Mouse (Mus musculus): ENCODE data around the gene Kif24. TPM values are rescaled to one million over a fixed set of nuclear protein-coding genes. Genes with fewer than 3 reads are reported as not detected.
"Not testable (repeated sequence)": the region's sequence is repeated elsewhere in the genome, so short reads cannot be mapped to it uniquely, and the experiment has no call there.

Kif24 gene
- polyA plus RNA-seq, 2 experiments from 2014 or later, result 2.2 to 2.5 TPM

DNA sequence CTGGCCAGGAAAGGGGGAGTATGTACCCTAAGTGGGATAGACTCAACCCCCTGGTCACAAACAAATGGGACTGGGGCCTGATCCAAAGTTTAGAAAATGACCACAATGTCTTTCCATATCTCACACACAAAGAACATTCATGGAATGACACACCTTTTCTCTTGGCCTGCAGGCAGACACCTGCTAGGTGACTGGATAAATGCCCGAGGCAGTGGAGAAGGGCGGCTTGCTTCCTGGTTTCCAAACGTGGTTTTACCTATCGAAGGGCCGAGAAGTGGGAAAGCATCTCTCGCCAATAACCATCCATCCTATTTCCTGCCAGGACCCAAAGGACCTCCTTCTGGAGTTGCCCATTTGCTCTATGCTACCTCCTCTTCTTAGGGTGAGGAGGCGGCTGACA, 28.3 kb upstream of the Kif24 start:
- ATAC-seq, result no peak

DNA sequence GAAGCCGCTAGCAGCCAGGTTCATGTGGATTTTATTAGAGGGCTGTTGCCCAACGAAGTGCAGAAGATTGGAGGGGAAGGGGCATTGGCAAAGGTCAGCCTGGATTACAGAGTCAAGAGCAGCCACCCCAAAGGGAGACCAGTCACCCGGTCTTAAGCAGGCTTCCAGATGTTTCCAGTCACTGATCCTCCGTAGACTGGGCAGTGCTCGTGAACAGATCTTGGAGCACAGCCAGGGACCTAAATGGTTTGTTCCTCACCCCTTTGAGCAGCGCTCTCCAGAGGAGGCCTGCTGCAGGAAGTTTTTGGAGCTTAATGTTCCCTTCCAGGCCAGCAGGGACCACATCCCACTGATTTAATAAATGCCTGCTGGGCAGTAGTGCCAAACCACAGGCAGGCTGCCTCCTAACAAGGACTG, 16.9 kb upstream of the Kif24 start:
- ATAC-seq, result no peak

DNA sequence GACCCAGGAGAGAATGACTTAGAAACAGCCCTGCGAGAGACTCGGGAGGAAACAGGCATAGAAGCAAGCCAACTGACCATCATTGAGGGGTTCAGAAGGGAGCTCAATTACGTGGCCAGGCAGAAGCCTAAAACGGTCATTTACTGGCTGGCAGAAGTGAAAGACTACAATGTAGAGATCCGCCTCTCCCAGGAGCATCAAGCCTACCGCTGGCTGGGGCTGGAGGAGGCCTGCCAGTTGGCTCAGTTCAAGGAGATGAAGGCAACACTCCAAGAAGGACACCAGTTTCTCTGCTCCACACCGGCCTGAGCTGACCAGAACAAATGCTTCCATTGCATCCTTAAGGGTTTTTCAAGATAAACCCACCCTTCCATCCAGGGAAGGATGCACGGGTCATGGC, 15.6 kb upstream of the Kif24 start:
- ATAC-seq, result no peak

- ATAC-seq, result no peak
These were observed 14.7 kb upstream of the Kif24 start for GRCm38 (mm10) chr4:41479456-41479804.

GRCm38 (mm10) chr4:41478751-41479455, 14.2 kb upstream of the Kif24 start:
- no peak for ATAC-seq

DNA sequence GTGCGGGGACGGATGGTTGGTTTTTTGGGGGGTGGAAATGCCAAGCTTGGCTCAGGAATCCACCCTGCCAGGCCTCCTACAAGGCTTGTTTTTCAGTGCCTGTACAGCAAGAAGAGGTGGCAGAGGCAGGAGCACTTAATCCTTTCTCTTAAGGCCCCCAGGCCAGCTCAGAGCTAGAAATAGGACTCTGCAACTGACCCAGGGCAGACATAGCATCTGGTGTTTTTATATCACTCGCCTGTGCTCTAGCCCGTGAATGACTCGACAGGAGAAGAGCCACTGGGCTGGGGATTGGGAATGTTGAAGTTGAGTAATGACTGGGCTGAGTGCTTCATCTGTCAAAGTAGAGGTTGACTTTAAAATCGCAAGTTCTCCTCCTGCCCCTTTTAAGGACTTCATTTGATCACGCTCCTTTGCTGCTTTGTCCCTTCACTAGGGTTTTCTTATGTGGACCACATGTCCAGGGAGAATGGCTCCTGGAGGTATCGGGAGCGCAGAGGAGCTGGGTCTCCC, 13.0 kb upstream of the Kif24 start:
- ATAC-seq, result no peak

DNA sequence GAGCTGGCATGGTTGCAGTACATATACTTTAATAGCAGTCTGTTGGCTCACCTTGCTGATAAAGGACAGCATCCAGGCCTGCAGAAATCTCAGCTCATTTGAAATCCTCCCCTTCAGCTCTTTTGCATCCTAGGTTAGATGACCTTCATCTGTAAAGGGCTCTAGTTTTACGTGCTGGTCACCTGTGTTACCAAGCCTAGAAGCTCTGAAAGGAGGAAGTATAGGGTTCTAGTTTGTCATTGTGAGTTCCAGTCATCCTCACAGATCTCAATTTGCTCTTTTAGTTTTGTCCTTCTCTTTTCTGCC, 6.7 kb upstream of the Kif24 start:
- no peak for ATAC-seq

DNA sequence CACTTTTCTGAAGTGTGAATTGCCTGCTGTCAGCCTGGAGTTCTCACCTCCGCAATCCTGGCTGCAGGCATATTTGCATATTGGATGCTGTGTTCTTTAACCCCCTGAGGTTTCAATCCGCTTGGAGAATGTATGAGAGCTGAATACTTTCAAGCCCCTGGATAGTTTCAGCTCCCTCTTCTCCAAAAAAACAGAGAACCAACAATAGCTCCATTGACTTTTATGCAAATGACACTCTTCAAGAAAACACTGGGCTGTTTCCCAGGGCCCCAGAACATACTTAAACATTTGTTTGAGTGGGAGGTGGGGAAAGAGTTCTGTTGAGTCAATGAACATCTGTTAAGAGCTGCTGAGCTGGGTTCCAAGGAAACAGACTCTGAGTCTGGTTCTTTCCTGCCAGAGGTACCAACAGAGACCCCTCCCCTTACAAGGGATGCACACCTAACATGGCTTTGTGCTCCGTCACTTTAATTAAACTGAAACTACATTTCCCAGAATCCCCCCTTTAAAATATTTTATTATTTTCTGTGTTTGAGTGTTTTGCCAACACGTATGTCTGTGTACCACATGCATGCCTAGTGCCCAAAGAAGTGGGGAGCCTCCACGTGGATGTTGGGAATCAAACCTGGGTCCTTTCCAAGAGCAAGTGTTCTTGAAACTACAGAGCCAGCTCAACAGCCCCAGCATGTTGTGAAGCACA, 6.1 kb upstream of the Kif24 start:
- ATAC-seq, result no peak

GRCm38 (mm10) chr4:41470051-41470683, 5.5 kb upstream of the Kif24 start:
- no peak for ATAC-seq

GRCm38 (mm10) chr4:41469199-41469598, 4.5 kb upstream of the Kif24 start:
- ATAC-seq, result no peak

DNA sequence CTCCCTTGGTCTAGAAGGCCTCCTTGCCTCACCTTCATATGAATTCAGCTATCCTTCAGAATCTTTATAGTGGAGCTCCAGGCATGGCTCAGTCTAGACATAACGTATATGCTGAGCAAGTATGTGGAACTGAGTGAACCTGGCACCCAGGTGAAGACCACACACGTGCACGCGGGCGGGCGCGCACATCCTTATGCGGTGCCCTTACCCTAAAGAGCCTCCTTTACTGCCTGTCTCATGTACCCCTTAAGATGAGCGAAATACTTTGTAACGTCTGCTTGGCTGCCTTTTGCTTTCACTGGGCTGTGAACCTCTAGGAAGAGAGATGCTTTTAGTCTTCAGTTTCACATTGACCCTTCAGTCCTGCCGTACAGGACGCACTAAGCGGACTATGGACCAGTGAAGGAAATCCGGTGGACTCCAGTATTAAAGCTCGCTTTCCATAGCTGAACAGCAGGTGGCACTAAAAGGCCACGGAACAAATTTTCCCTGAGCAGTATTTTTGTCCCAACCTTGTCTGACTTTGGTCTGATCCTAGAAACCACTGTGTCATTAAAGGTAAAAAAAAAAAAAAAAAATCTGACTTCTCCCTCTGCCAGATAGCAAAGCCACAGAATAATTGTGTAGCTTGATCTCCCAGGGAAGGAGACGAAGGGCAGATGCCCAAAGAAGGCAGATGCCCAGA, 3.9 kb upstream of the Kif24 start:
- ATAC-seq, result no peak

- no peak for ATAC-seq
These were observed 589 bp upstream of the Kif24 start for GRCm38 (mm10) chr4:41465287-41465665.

GRCm38 (mm10) chr4:41463051-41463738, 1.5 kb downstream of the Kif24 start:
- not testable (repeated sequence) for ATAC-seq

DNA sequence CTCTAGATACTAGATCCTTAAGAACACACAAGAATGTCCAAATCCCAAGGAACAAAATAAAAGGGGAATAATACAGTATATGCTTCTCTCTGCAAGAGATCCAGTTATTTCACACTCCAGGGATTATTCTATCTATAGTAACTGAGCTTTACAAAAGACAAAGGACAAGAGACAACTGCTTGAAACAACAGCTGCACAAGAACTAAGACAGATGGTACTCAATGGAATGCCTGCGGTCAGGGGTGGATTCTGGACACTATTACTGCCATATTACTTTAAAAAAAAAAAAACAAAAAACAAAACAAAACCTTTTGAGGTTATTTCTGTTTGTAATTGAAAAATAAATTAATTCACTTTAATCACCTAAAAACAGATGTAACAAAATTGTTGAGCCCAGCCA, 4.0 kb downstream of the Kif24 start:
- no peak for ATAC-seq

- ATAC-seq, result no peak
These were observed 17.1 kb downstream of the Kif24 start for GRCm38 (mm10) chr4:41447595-41447994.

GRCm38 (mm10) chr4:41442790-41443302, 21.8 kb downstream of the Kif24 start:
- no peak for ATAC-seq

- ATAC-seq, result no peak
These were observed 25.8 kb downstream of the Kif24 start for GRCm38 (mm10) chr4:41438931-41439330.

DNA sequence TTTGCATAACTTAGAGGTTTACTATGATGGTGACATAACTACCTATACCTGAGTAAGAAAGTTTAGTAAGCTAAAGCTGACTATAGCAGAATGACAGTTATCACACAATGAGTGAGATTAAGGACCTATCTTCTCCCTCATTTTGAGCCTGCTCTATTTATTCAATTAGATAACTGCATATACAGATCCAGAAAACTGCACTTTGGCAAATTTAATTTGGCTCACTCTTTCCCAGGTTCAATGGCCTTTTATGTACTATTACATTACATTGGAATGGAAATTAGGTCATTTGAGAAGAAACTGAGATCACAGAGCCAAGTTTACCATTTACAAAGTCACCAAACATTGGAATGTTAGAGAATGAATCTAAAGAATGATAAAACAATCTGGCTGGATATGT, 47.7 kb downstream of the Kif24 start:
- no peak for ATAC-seq

DNA sequence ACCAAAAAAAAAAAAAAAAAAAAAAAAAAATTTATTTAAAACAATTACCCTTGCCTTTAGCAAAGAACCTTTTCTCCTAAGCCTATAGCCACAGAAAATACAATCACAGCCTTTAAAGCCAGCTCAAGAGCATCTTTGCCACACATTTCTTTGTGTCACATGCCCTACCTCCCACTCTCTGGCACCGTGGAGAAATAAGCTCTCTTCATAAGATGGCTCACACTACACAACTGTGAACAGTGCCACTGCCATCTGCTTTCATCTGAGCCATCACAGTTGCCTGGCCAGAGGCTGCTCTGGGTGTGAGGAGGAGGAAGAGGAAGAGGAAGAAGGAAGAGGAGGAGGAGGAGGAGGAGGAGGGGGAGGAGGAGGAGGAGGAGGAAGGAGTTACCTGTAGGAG, 55.3 kb downstream of the Kif24 start:
- ATAC-seq, result no peak

DNA sequence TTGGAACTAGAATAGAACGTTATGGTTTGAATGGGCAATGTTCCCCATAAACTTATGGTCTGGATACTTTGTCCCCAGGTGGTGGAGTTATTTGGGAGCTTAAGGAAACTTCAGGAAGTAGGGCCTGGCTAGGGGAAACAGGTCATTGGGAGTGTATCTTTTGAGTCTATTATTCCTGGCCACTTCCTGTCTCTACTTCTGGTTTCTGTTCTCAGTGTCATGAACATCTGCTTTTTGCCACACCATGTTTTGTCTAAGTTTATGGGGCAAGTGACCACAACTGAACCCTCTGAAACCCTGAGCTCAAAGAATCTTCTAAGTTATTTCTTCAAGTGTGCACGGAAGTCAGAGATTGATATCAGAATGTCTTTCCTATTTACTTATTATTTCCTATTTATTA, 57.3 kb downstream of the Kif24 start:
- ATAC-seq, result no peak

DNA sequence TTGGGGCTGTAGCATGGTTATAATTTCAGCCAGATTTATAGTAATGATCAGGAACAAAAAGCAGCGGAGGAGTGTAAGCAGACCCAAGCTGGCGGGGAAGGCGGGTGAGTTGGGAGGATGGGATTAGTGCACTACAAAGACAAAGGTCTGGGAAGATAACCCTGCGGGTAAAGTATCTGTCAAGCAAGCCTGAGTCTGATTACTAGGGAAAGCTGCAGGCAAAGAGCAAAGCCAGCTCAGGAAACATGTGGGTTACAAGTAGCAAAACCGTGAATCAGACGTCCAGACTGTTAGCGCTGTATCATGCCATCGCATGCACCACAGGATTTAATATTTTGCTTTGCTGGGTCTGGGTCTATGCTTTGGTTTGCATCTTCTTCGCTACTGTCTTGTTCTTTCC, 58.1 kb downstream of the Kif24 start:
- no peak for ATAC-seq

DNA sequence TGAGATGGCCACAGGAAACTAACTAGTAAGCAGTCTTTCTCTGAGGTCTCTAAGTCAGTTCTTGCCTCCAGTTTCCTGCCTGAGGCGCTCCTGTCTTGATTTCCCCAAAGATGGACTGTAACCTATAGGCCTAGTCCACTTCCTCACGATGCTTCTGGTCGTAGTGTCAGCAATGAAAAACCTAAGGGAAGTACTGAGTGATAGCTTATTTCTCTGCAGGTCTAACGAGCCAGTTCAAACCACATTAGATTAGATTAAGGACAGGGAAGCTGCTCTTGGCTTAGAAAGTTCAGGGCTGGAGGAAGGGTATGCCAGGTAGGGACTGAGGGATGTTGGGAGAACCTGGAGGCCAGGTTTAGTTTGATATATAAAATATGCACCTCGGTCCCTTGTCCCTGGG, 63.1 kb downstream of the Kif24 start:
- ATAC-seq, result no peak

DNA sequence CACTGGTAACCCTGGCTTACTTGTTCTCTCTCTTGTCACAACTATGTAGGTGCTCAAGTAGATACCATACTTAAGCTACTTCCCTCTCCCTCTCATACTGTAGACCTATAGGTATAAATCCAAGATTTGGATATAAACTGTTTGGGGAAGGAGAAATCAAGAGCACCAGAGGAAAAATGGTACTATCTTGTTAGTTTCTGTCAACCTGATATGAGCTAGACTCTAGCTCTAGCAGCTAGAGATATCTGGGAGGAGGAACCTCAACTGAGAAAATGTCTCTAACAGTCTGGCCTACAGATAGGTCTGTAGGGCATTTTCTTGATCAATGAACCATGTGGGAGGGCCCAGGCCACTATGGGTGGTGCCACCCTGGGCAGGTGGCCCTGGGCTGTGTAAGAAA, 63.5 kb downstream of the Kif24 start:
- ATAC-seq, result no peak
